Mouse (Mus musculus): ENCODE measurements at regions not wholly inside any gene's neighbourhood (a gene's known extent, or its start where the extent isn't known, plus 50 kb on each side); places are given as distances from the start of the nearest gene placed in this dataset.

GRCm38 (mm10) chr7:68571315-68571714, 177.7 kb downstream of the Arrdc4 start:
- no peak for DNase-seq

- DNase-seq, result no peak
Measured at GRCm38 (mm10) chr7:68568127-68568510, 180.9 kb downstream of the Arrdc4 start.

- no peak for DNase-seq
Measured at GRCm38 (mm10) chr7:68567452-68568126, 181.5 kb downstream of the Arrdc4 start.

DNA sequence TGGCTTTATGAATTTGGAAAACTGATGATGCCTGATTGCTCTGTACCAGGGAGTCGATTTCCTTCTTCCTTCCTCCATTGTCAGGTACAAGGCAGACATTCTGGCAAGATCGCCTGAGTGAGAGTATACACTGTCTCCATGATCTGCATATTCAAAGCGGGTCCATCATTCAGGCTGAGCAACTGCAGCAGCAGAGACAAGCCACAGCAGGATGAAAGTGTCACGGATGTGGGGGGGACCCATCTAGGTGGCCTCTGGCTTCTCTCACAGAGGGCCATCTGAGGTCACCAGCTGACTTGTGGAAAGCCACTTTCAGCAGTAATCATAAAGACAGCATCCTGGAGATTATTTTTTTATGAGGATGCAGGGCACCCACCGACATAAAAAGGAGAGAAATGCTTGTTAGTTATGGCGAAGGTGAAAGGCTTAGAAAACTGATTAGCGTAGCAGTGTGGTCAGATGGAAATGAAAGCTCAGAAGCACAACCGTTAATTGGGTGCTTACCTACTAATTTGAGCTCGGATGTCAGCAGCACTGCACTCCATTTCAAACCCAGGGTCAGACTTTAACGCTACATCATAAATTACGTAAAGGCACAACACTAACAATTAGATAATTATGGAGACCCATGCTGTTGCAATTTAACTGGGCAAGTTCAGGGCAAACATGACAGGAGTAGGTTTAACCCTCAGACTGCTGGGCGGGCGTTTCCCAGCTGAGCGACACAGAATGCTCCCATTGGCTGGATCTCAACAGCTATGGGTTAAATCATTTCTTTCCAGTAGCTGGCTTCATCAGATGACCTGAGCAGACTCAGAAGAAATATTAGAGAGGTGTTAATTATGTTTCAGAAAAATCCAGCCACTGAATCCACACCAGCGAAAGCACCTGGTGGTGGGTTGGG, 189.3 kb downstream of the Arrdc4 start:
- no peak for DNase-seq

DNA sequence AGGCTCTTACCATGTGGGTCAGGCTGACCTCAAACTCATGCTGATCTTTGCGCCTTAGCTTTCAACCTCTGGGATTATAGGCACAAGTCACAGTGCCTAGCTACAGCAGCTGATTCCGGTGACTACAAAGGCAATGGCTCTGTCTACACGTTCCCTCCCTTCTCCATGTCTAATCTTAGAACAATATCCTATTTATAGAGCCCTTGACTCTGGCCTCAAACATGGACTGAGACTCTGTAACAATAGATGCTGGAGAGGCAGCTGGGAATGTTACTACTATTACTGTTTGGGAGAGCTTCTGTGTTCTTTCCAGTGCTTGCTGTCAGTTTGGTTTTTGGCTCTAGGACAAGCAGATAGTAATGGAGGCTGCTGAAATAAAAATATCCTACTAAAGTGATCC, 198.7 kb downstream of the Arrdc4 start:
- no peak for DNase-seq

GRCm38 (mm10) chr7:68548176-68548575, 200.9 kb downstream of the Arrdc4 start:
- DNase-seq, result no peak

- no peak for DNase-seq
Measured at GRCm38 (mm10) chr7:68544136-68544535, 204.9 kb downstream of the Arrdc4 start.

DNA sequence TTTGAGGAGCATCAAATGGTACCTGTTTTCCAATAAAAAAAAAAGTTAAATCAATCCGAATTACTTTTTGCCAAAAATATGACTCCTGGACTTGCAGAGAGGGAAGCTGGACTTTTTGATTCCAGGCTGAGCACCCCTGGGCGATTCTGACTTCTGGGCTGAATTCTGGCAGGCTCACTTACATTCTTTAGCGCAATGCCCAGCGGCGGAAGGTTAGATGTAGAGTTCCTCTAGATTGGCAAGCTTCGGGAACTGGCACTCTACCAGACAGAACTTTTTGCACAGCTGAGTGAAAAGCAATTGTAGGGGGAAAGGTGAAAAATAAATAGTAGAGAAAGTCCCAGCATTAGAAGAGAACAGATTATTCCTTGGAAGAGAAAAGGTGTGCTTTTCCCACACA, 235.5 kb downstream of the Fam169b start:
- DNase-seq, result no peak

DNA sequence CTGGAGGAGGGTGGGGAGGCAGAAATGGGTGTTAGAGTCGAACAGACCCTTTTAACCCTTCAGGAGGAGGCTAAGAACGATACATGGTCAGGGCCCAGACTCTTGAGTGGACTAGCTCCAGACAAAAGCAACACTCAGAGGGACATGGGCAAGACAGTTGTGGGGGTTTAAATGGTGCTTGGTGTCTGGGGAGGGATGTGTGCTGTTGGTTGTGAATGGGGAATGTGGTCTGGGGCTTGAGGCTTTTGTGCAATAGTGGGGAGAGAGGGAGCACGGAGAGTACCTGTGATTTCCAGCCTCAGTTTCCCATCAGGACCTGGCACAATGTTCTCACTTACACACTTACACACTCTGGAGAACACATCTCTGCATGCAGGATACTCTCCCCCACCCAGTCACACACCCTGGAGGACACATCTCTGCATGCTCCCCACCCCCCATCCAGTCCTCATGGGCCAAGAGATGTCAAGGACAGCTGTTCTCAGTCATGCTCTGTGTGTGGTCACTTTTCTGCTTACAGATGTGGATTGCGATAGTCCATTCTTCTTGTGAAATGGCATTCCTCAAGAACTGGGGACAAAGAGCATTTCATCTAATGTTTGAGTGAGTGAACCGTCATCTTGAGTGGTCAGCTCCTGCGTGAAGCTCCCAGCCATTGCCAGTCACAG, 217.6 kb downstream of the Fam169b start:
- no peak for DNase-seq

GRCm38 (mm10) chr7:68486676-68487075, 213.0 kb downstream of the Fam169b start:
- no peak for DNase-seq

GRCm38 (mm10) chr7:68482553-68482952, 208.9 kb downstream of the Fam169b start:
- no peak for DNase-seq

DNA sequence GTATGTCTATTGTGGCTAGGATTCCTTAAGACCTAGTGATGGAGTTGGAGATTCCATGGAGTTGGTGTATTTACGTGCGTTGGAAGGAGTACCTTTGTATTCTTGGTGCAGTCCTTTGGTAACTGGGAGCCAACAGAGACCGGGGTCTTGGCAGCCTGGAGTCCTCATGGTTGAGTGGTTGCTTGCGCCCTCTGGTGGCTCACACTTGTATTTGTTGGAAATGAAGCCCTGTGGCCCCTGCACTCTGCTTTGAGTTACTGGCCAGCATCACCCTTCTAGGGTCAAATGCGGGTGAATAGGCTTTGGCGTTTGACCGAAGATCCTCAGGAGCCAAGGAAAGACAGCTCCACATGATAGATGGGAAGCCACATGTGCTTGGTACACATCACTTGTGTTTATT, 207.1 kb downstream of the Fam169b start:
- peak; percentile 51 for DNase-seq

GRCm38 (mm10) chr7:68480336-68480735, 206.7 kb downstream of the Fam169b start:
- DNase-seq, result no peak

- DNase-seq, result no peak
Measured at GRCm38 (mm10) chr7:68478044-68478443, 204.4 kb downstream of the Fam169b start.

DNA sequence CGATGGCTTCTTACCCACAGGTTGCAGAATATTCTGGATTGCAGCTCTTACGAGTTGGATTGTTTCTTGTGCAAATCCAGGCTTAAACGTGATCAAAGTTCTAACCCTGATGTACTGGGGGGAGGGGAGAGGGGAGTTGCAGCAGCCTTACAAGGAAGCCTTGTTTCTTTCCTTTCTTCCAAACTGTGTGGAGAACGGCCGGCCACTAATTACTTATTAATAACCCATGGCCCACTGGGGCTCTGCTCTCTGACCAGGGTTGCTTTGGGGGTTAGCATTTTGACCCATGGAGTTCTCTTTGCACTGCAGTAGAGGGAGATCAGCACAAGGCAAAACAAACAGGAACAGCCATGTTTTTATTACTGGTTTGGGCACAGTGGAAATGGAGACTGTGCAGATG, 199.2 kb downstream of the Fam169b start:
- no peak for DNase-seq

- DNase-seq, result no peak
Measured at GRCm38 (mm10) chr7:68470983-68471382, 197.3 kb downstream of the Fam169b start.

DNA sequence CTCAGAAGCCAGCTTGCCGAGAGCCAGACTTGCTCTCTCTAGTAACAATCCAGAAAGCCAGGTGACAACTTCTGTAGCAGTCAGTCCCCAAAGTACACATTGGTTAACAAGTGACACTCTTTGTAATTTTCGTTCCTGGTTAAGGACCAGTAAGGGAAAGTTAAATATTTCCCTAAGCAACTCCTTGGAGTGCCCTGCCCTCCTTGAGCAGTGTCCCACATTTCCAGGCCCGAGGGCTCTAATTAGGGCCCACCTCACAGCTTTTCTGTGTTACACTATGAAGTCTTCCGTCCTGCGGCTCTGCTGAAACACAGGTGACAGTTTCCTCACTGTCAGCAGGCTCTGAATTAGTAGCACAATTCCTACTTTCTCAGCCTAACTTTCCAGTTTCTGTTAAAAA, 194.9 kb downstream of the Fam169b start:
- no peak for DNase-seq

DNA sequence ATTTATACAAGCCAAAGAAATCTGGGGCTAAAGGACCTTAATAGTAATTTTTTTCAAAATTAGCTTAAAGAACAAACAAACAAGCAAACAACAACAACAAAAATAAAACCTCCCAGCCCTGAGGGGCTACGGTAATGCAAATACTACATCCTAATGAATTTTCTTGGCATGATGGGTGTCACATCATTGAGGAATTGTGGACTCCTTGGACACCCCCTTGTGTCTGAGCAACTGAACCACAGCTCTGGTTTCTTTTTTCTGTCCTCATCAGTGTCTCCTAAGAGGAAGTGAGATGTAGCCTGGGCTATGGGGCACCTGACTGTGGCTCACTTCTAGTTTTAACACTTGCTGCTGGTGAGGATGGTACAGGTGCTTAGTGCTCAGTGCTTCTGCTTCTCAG, 184.2 kb downstream of the Fam169b start:
- no peak for DNase-seq

- no peak for DNase-seq
Measured at GRCm38 (mm10) chr7:68455451-68455850, 181.8 kb downstream of the Fam169b start.

- no peak for DNase-seq
Measured at GRCm38 (mm10) chr7:68453028-68453692, 179.5 kb downstream of the Fam169b start.

DNA sequence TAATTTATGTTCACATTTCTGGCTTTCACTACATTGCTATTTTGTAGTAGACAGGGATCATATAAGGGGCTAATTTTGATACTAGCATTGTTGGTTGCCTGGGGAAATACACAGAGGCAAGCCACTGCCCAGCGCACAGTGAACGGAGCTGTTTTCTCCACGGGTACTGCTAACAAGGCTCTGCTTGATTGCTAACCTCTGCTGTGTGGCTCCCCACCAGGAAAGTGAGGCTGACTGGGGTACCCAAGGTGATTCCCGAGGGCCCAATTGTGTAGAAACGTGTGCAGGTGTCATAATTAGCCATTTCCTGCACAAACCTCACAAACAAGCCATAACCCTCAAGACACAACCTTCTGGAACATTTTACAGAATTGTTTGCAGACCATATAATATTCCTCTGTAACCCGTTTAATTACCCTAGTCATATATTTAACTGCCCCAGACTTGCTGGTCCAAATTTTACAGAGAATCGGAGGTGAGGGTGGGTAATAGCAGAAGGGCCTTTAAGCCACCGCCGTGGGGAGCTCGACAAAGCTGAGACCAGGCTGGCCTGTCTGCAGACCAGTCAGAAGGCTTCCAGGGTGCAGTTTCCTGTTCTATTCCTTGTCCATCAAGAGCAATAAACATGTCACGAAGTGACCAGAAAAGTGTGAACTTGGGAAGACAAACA, 170.9 kb downstream of the Fam169b start:
- DNase-seq, result no peak

GRCm38 (mm10) chr7:68440661-68441150, 167.1 kb downstream of the Fam169b start:
- no peak for DNase-seq

All from cerebellum, adult 11 months (tissue).